Mouse (Mus musculus) heart, embryonic 15.5 days (tissue): Measurements from ENCODE around the gene Pdzd11. TPM values are rescaled to one million over a fixed set of nuclear protein-coding genes. Genes with fewer than 3 reads are reported as not detected.

Experiments used
- ATAC-seq: fragments of 200-750 bp; cut with Nextera tagmentation; replicated peaks from 2 replicates; pipeline ENCODE4 v1.8.0; 2017; ENCODE audit warnings: low read depth, moderate TSS enrichment; ENCODE audit not compliant: insufficient number of reproducible peaks, insufficient read depth, low FRiP score
- H3K27ac ChIP-seq: fragments of 300-500 bp; sonication (generic); 2 replicates; pipeline ENCODE4 v1.5.1; 2015; ENCODE audit warnings: mild to moderate bottlenecking, inconsistent platforms
- H3K27me3 ChIP-seq: fragments of 300-500 bp; sonication (generic); 2 replicates; pipeline ENCODE4 v1.6.1; 2015; ENCODE audit warnings: inconsistent platforms
- H3K36me3 ChIP-seq: fragments of 300-500 bp; sonication (generic); 2 replicates; pipeline ENCODE4 v1.6.1; 2015; ENCODE audit warnings: mild to moderate bottlenecking, inconsistent platforms
- H3K4me1 ChIP-seq: fragments of 300-500 bp; sonication (generic); replicated peaks from 2 replicates; pipeline ENCODE4 v1.6.1; 2015; ENCODE audit warnings: inconsistent platforms
- H3K4me2 ChIP-seq: fragments of 300-500 bp; sonication (generic); 2 replicates; pipeline ENCODE4 v1.6.1; 2015; ENCODE audit warnings: inconsistent platforms, mild to moderate bottlenecking, moderate library complexity
- H3K4me3 ChIP-seq: fragments of 300-500 bp; sonication (generic); 2 replicates; pipeline ENCODE4 v1.5.1; 2015; ENCODE audit warnings: mild to moderate bottlenecking, inconsistent platforms
- H3K9ac ChIP-seq: fragments of 300-500 bp; sonication (generic); 2 replicates; pipeline ENCODE4 v1.6.1; 2015; ENCODE audit warnings: mild to moderate bottlenecking, inconsistent platforms
- H3K9me3 ChIP-seq: fragments of 300-500 bp; sonication (generic); replicated peaks from 2 replicates; pipeline ENCODE4 v1.6.1; 2016; ENCODE audit warnings: inconsistent platforms
- WGBS: fragments of 180-500 bp; shearing (Covaris S2); methylation state at CpG from one replicate; pipeline ENCODE4 v1.1.7; 2015; ENCODE audit warnings: mixed read lengths; 5-methylcytosine and 5-hydroxymethylcytosine counted together
- polyA plus RNA-seq: library from polyadenylated mRNA; unstranded; fragments of >200 nt; fragmentation: Nextera tagmentation; extraction: Ambion mirVana; gene quantifications from 2 replicates; pipeline ENCODE4 v1.2.1, GENCODE M21; 2015

Gene Pdzd11
- polyA plus RNA-seq, 1 experiment from 2014 or later = 83.5 TPM

GRCm38 (mm10) chrX:100599755-100600154, 26.6 kb downstream of the Pdzd11 start:
- 65% methylated on average over 4 of the region's 4 CpGs for WGBS
- H3K9ac ChIP-seq = no peak overlapping the region
- no peaks in the 10 kb centered on the region for H3K4me1 ChIP-seq
- ATAC-seq = no peak
- no peaks in the 10 kb centered on the region for H3K27me3 ChIP-seq
- no peak overlapping the region for H3K27ac ChIP-seq
- H3K4me2 ChIP-seq = no peak overlapping the region
- H3K9me3 ChIP-seq = no peaks in the 10 kb centered on the region
- H3K36me3 ChIP-seq = no peaks in the 10 kb centered on the region
- H3K4me3 ChIP-seq = no peak overlapping the region

GRCm38 (mm10) chrX:100597439-100597838, 28.9 kb downstream of the Pdzd11 start:
- H3K36me3 ChIP-seq = no peaks in the 10 kb centered on the region
- no peak overlapping the region for H3K9ac ChIP-seq
- H3K4me2 ChIP-seq = no peak overlapping the region
- no peak overlapping the region for H3K27ac ChIP-seq
- ATAC-seq = no peak
- no peak overlapping the region for H3K4me3 ChIP-seq
- no peaks in the 10 kb centered on the region for H3K9me3 ChIP-seq
- H3K4me1 ChIP-seq = no peaks in the 10 kb centered on the region
- 21% methylated on average over 5 of the region's 5 CpGs for whole genome bisulfite sequencing
- no peaks in the 10 kb centered on the region for H3K27me3 ChIP-seq

GRCm38 (mm10) chrX:100594791-100595190, 31.6 kb downstream of the Pdzd11 start, which contains the start of gene P2ry4:
Gene P2ry4 (minus strand): TSS chrX:100594869.
- no peak within 1 kb of the TSS for H3K27ac ChIP-seq
- H3K4me3 ChIP-seq = no peak within 1 kb of the TSS
- no peak for ATAC-seq
- 49% methylated on average over 4 of the region's 4 CpGs for WGBS
- H3K27me3 ChIP-seq = no peaks in the 10 kb centered on the region
- H3K4me2 ChIP-seq = no peak within 1 kb of the TSS
- no peaks in the 10 kb centered on the region for H3K9me3 ChIP-seq
- no peaks in the 10 kb centered on the region for H3K4me1 ChIP-seq
- H3K36me3 ChIP-seq = no peaks in the 10 kb centered on the region
- H3K9ac ChIP-seq = no peak within 1 kb of the TSS

Other genes starting within 250 kb of the Pdzd11 start
- not detected in 2 replicates for gene Otud6a, start 197.6 kb downstream of the Pdzd11 start, polyA plus RNA-seq
- 0.10 and 0.25 TPM in 2 replicates for gene Awat2, start 183.9 kb downstream of the Pdzd11 start, polyA plus RNA-seq
- 25.0 and 25.1 TPM in 2 replicates for gene Igbp1, start 132.3 kb downstream of the Pdzd11 start, polyA plus RNA-seq
- not detected in 2 replicates for gene Dgat2l6, start 101.7 kb downstream of the Pdzd11 start, polyA plus RNA-seq
- gene Awat1, start 54.3 kb downstream of the Pdzd11 start, polyA plus RNA-seq = not detected in 2 replicates
- 0.03 TPM in 1 of 2 replicates, not detected in the other for gene P2ry4, start 31.7 kb downstream of the Pdzd11 start, polyA plus RNA-seq
- 1.0 and 1.4 TPM in 2 replicates for gene Arr3, start 21.1 kb downstream of the Pdzd11 start, polyA plus RNA-seq
- 18.9 and 21.5 TPM in 2 replicates for gene Kif4, start 831 bp downstream of the Pdzd11 start, polyA plus RNA-seq
- gene Gdpd2, start 103.3 kb upstream of the Pdzd11 start, polyA plus RNA-seq = 1.0 and 1.4 TPM in 2 replicates
- gene Dlg3, start 141.2 kb upstream of the Pdzd11 start, polyA plus RNA-seq = 1.0 and 1.3 TPM in 2 replicates